Mouse (Mus musculus): Measurements from ENCODE around the gene Gm2431.
"Not testable (repeated sequence)": the region's sequence is repeated elsewhere in the genome, so short reads cannot be mapped to it uniquely, and the experiment has no call there.

Gene Gm2431

DNA sequence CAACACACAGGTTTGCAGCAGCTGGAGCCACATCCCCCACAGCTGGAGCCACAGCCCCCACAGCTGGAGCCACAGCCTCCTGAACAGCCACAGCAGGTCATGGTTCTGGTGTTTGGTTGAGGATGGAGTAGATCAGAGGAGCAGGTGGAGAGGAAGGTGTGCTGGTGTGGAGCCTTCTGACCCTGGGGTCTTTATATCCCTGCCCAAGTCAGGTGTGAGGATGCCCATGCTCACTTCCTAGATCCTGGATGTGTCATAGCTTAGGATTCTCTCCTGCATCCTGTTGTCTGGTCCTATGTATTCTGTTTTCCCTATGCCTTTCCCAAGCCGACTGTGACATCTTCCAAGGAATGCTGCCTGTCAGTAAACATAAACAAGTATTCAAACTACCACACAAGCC lies at the start of gene Gm2431:
Gene Gm2431, minus strand, starts transcription at position 101 of the 400 bp plus-strand sequence.
- DNase-seq: not testable (repeated sequence)

DNA sequence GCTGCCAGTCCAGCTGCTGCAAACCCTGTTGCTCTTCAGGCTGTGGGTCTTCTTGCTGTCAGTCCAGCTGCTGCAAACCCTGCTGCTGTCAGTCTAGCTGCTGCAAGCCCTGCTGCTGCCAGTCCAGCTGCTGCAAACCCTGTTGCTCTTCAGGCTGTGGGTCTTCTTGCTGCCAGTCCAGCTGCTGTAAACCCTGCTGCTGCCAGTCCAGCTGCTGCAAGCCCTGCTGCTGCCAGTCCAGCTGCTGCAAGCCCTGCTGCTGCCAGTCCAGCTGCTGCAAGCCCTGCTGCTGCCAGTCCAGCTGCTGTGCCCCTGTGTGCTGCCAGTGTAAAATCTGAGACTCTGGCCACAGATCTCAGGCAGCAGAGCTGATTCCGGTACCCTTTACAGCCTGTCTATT lies 45.8 kb upstream of the Gm2431 start:
- DNase-seq: not testable (repeated sequence)

DNA sequence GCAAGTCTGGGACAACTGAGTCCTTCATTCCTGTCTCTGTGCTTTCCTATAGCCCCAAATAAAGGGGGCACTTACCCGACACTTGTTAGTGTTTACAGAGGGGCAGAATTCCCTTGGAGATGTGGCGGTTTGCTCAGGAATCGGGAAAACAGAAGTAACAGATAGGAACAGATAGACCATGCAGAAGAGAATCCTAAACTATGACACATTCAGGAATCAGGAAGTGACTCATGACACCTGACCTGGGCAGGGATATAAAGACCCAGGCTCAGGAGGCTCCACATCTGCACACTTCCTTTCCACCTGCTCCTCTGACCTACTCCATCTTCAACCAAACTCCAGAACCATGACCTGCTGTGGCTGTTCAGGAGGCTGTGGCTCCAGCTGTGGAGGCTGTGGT lies 45.1 kb upstream of the Gm2431 start, which contains the start of gene Krtap5-4:
Gene Krtap5-4, plus strand, starts transcription at position 301 of the 400 bp plus-strand sequence.
- no peak for DNase-seq

DNA sequence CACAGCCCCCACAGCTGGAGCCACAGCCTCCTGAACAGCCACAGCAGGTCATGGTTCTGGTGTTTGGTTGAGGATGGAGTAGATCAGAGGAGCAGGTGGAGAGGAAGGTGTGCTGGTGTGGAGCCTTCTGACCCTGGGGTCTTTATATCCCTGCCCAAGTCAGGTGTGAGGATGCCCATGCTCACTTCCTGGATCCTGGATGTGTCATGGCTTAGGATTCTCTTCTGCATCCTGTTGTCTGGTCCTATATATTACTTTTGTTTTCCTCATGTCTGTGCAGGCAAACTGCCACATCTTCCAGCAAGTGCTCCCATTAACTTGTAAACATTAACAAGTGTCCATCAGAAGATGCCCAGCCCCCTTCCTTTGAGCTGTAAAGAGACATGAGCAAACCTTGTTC lies 38.9 kb upstream of the Gm2431 start, which contains the start of gene Krtap5-1:
Gene Krtap5-1, minus strand, starts transcription at position 101 of the 400 bp plus-strand sequence.
- not testable (repeated sequence) for DNase-seq

DNA sequence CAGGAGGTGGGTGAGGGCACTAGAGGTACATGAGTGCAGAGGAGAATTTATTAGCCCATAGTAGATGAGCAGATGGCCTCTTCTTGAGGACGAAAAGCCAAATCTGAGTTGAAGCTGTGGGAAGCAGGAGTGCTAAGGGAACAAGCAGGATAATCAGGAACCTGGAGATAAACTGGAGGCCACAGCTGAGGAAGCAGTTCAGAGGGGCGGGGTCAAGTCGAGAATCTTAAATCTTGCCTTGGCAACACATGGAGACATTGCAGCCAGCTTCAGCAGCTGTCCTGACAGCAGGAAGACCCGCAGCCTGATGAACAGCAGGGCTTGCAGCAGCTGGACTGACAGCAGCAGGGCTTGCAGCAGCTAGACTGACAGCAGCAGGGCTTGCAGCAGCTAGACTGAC lies 38.0 kb upstream of the Gm2431 start:
- DNase-seq: not testable (repeated sequence)

DNA sequence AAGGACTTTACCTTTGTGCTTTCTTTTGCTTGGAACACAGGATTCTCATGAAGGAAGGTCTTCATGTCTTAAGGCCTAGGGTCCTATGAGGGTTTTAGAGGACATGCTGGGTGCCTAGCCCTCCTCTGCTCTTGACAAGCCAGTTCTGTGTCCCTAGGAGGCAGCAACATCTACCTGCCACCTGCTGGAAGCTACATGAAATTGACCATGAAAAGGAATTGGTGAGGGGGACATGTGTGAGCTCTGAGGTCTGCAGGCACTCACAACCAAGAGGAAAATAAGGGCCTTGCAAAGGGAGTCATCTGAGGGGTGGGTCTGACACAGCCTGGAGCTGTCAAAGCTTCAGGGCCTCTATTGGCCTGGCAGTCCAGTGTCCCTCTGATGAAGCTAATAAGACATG lies 37.3 kb upstream of the Gm2431 start:
- no peak for DNase-seq

DNA sequence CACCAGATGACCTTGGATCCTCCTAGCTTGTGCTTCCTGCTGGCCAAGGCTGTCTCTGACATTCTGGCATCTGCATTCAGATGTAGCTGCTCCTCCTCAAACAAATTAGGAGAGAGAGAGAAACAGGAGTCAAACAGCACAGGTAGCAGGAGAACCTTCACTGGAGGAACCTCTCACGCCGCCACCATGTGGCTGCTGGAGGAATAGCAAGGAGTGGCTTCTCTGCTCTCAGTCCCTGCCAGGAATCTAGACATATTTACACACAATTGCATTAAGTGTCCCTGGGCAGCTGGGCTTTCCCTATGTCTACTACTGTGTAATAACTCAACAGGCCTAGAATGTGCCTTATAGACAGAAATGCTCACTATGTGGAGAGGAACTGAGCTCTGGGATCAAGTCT lies 35.7 kb upstream of the Gm2431 start:
- DNase-seq: peak; percentile 40

DNA sequence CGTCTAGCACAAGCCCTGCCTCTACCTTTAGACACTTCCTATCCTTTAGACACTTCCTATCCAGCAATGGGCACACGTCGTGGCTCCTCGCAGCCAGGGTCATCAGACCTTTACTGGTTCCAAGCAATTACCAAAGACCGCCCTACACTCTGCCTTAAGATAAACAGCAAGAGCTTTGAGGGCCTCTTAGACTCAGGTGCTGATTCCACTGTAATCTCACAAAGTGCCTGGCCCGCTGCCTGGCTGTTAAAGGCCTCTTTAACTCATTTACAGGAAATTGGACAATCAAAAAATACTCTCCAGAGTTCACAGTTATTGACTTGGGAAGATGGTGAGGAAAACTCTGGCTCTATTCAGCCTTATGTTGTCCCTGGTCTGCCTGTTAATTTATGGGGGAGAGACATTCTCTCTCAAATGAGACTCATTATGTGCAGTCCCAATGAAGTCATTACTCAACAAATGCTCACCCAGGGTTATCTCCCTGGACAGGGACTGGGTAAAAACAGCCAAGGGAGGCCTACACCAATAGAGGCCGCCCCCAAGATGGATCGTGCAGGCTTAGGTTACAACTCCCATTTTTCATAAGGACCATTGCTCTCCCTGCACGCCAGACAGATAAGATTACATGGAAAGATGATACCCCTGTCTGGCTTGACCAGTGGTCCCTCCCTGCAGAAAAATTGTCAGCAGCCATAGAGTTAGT lies 27.9 kb upstream of the Gm2431 start:
- peak; percentile 58 for DNase-seq

DNA sequence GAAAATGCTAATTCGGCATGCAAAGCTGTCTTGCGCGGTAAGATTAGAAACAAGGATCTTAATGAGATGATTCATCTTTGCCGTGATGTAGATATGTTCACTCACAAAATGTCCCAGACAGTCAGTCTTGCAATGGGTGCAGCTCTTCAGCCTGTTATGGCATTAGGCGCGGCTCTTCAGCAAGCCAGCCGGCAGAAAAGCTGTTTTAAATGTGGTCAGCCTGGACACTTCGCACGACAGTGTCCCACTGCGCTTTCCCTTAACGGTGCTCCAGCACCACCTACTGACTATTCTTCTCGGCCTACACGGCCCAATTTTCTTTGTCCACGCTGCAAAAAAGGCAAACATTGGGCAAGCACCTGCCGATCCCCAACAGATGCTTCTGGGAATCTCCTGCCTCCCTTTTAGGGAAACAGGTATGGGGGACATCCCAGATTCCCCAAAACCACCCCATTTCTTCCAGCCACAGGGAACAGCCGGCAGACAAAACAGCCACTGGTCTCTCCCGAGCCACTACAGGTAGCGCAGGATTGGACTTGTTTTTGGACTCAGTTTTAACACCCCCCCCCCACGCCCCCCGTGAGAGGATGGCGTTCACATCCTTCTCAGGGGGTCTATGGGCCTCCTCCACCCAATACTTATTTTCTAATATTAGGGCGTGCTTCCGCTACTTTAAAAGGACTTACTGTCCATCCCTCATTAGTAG lies 27.1 kb upstream of the Gm2431 start:
- peak; percentile 40 for DNase-seq

DNA sequence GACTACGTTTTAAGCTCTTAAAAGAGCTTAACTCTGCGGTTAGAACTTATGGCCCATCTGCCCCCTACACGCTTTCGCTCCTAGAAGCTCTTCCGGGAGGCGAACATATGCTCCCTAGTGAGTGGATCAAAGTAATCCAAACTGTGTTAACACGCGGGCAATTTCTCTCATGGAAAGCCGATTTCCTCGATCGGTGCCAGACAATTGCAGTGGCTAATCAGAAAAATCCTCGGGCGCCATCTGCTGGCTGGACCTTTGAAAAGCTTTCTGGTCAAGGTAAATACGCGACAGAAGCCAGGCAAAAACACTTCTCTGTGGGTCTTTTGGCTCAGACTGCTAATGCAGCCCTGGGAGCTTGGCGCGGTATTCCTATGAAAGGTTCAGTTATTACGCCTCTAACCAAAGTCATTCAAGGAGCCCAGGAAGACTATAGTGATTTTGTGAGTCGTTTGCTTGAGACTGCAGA lies 26.5 kb upstream of the Gm2431 start:
- peak; percentile 94 for DNase-seq

DNA sequence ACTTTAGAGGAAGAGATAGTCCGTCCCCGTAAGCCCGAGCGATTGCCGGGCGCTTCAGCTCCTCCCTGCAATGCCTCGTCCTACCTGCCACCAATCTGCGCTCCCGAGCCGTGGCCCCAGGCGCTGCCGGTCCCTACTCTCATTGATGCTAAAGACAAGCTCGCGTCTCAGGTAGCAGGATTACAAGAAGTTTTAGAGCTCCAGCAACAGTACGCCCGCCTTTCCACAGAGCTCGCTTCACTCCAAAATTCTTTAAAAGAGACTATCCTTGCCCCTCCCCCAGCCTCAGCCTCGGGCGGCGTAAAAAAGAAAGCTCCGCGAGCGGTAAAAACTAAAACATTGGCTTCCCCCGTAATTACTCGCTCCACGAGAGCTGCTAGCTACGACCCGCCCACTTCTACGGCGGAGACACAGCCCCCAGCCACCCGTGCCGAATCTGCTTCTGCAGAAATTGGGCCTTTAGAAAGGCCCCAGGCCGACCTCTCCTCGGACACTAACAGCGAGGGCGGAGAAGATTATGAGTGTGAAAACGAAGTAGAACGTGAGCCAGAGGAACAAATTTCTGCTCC lies 26.0 kb upstream of the Gm2431 start:
- DNase-seq: peak; percentile 62

DNA sequence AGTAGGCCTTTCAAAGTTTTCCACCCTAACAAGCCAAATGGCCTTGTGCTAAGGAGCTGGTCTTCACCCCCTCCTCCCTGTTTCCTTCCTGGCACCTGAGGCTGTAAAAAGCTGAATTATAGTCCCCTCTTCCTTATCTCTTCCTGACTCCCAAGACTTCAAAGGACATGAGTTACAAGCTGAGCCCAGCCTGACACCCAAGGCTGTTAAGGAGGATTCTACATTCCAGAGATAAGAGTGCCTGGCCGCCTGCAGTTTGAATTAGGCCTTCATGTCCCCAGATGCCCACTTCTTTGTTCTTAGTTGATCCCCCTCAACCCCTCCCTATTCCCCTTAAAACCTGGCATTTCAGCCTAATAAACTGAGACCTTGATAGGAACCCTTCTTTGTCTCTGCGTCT lies 24.7 kb upstream of the Gm2431 start:
- DNase-seq: not testable (repeated sequence)

DNA sequence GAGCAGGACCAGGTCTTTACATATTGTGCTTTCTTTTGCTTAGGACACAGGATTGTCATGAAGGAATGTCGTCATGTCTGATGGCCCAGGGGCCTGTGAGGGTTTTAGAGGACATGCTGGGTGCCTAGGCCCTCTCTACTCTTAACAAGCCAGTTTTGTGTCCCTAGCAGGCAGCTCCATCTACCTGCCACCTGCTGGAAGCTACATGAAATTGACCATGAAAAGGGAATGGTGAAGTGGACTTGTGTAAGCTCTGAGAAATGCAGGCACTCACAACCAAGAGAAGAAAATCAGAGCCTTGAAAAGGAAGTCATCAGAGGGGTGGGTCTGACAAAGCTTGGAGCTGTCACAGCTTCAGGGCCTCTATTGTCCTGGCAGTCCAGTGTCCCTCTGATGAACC lies 21.1 kb upstream of the Gm2431 start:
- DNase-seq: not testable (repeated sequence)

DNA sequence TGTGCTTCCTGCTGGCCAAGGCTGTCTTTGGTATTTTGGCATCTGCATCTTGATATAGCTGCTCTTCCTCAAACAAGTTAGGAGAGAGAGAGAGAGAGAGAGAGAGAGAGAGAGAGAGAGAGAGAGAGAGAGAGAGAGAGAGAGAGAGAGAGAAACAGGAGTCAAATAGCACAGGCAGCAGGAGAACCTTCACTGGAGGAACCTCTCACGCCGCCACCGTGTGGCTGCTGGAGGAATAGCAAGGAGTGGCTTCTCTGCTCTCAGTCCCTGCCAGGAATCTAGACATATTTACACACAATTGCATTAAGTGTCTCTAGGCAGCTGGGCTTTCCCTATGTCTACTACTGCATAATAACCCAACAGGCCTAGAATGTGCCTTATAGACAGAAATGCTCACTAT lies 20.0 kb upstream of the Gm2431 start:
- peak; percentile 74 for DNase-seq

DNA sequence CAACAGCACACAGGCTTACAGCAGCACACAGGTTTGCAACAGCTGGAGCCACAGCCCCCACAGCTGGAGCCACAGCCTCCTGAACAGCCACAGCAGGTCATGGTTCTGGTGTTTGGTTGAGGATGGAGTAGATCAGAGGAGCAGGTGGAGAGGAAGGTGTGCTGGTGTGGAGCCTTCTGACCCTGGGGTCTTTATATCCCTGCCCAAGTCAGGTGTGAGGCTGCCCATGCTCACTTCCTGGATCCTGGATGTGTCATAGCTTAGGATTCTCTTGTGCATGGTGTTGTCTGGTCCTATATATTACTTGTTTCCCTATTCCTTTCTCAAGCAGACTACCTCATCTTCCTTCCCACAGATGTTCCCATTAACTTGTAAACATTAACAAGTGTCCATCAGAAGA lies 16.1 kb upstream of the Gm2431 start, which contains the start of gene Gm4559:
Gene Gm4559, minus strand, starts transcription at position 101 of the 400 bp plus-strand sequence.
- not testable (repeated sequence) for DNase-seq

DNA sequence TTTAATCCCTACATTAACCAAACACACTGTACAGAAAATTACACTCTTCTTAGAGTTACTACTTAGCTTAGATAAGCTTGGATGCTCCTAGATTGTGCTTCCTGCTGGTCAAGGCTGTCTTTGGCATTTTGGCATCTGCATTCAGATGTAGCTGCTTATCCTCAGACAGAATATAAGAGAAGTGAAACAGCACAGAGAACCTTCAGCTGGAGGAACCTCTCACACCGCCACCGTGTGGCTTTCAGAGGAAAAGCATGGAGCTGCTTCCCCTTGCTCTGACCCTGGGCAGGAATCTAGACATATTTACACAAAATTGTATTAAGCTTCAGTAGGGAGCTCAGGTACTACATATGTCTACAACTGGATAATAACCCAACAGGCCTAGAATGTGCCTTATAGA lies 2.6 kb downstream of the Gm2431 start:
- peak; percentile 20 for DNase-seq

DNA sequence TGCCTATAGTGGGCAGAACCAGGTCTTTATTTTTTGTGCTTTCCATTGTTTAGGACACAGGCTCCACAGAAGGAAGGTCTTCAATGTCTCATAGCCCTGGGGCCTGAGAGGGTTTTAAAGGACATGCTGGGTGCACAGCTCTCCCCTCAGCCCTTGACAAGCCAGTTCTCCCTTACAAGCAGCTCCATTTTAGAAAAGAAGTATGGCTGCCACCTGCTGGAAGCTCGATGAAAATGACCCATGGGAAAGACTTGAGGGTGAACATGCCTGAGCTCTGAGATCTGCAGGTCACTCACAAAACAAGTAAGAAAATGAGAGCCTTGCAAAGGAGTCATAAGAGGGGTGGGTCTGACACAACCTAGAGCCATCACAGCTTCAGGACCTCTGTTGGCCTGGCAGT lies 8.3 kb downstream of the Gm2431 start:
- DNase-seq: peak; percentile 40

DNA sequence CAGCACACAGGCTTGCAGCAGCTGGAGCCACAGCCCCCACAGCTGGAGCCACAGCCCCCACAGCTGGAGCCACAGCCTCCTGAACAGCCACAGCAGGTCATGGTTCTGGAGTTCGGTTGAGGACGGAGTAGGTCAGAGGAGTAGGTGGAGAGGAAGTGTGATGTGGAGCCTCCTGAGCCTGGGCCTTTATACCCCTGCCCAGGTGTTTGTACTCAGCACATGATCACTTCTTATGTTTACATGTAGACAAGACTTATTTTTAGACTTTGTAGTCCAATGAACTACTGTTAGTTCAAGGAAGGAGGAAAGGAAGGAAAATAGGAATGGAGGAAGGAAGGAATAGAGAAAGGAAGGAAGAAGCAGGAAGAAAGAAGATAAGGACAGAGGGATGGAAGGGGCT lies 17.2 kb downstream of the Gm2431 start, which contains the start of gene Gm40460:
Gene Gm40460, minus strand, starts transcription at position 101 of the 400 bp plus-strand sequence.
- DNase-seq: no peak

DNA sequence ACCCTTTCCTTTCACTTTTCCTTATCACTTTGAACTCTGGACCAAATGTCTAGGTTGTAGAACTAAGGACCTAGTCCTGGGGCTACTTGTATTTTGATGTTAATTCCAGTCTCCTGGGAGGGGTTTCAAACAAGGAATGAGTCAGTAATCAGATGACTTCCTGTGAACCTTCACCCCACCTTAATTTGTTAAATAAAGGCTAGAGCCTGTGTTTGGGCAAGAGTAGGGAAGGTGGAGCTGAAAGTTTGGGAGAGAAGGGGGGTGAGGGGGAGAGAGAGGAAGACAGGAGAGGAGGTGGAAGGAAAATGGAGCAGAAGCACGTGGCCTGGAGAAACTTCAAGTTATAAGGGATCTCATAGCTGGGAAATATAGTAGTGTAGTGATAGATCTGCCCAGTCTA lies 26.6 kb downstream of the Gm2431 start:
- DNase-seq: no peak

DNA sequence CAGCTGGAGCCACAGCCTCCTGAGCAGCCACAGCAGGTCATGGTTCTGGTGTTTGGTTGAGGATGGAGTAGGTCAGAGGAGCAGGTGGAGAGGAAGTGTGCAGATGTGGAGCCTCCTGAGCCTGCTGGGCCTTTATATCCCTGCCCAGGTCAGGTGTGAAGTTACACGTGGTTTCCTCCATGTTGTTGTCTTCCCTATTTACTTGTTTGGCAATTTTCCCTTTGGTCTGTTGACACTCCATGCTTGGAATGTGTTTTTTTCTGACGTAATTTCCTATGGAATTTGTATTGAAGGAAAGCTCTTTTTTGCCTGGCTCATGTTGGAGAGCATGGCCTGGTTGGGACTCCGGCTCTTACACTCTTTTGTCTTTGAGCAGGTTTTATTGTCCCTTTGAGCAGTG lies 28.3 kb downstream of the Gm2431 start, which contains the start of gene Krtap5-5:
Gene Krtap5-5, minus strand, starts transcription at position 101 of the 400 bp plus-strand sequence.
- DNase-seq: not testable (repeated sequence)

DNA sequence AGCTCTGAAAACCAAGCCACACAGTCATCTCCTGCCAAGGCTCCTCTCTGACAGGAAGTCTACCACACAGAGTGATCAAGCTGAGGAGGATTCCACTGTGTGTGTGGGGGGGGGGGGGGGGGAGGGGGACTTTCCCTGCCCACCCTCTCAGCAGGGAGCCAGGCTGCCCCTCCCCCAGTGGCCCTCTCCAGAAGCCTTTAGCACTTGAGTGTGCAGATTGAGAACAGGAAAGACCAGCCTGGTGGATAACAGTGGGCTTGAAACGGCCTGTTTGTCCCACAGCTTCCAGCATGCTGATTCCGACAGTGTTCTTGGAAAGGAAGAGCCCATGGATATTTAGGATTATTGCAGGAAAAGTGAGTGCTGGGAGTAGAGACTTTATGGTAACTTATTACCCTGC lies 33.6 kb downstream of the Gm2431 start:
- no peak for DNase-seq

DNA sequence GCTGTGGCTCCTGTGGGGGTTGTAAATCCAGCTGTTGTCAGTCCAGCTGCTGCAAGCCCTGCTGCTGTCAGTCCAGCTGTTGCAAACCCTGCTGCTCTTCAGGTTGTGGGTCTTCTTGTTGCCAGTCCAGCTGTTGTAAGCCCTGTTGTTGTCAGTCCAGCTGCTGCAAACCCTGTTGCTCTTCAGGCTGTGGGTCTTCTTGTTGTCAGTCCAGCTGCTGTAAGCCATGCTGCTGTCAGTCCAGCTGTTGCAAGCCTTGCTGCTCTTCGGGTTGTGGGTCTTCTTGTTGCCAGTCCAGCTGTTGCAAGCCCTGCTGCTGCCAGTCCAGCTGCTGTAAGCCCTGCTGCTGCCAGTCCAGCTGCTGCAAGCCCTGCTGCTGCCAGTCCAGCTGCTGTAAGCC lies 46.0 kb downstream of the Gm2431 start:
- DNase-seq: not testable (repeated sequence)

DNA sequence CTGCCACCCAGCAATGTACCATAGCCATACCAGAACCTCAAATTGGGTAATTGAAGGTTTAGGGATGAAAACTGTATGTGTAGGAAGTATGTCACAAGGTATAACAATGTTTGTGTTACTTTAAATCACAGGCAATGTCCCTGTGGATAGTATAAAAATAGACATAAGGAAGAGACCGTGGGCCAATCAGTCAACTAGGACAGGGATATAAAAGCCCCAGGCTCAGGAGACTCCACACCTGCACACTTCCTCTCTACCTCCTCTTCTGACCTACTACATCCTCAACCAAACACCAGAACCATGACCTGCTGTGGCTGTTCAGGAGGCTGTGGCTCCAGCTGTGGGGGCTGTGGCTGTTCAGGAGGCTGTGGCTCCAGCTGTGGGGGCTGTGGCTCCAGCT lies 46.6 kb downstream of the Gm2431 start, which contains the start of gene Gm7579:
Gene Gm7579, plus strand, starts transcription at position 301 of the 400 bp plus-strand sequence.
- DNase-seq: no peak
